Mouse (Mus musculus): ENCODE results near the gene Piezo1.

GRCm38 (mm10) chr8:122584981-122585380 lies 33.9 kb upstream of the Piezo1 start:
- TF ChIP-seq CTCF (IDR thresholded peaks at IDR 0.05; ENCODE audit: low read depth, low read length) (no peak), POLR2A (IDR thresholded peaks at IDR 0.05; ENCODE audit: extremely low read depth, insufficient read depth, low read length) (no peak)
